Mouse (Mus musculus): ENCODE measurements around the gene Ms4a8a.
A peak's percentile ranks its signal among the peaks of the same experiment; 100 is the strongest.
"Not testable (repeated sequence)": the region's sequence is repeated elsewhere in the genome, so short reads cannot be mapped to it uniquely, and the experiment has no call there.

Ms4a8a gene

GRCm38 (mm10) chr19:11080934-11081333 lies at the start of gene Ms4a8a:
Gene Ms4a8a, minus strand, starts transcription at chr19:11081102.
- no peak for DNase-seq

GRCm38 (mm10) chr19:11129702-11130101 lies 48.8 kb upstream of the Ms4a8a start:
- no peak for DNase-seq

- DNase-seq, result peak; percentile 20
These were observed 40.1 kb upstream of the Ms4a8a start for GRCm38 (mm10) chr19:11121016-11121420.

- no peak for DNase-seq
These were observed 38.4 kb upstream of the Ms4a8a start for GRCm38 (mm10) chr19:11119338-11119737.

- DNase-seq, result no peak
These were observed 26.8 kb upstream of the Ms4a8a start for GRCm38 (mm10) chr19:11107746-11108145.

GRCm38 (mm10) chr19:11101880-11102279 lies 21.0 kb upstream of the Ms4a8a start:
- no peak for DNase-seq

GRCm38 (mm10) chr19:11098401-11098800 lies 17.5 kb upstream of the Ms4a8a start:
- DNase-seq, result no peak

GRCm38 (mm10) chr19:11092131-11092530 lies 11.2 kb upstream of the Ms4a8a start:
- DNase-seq, result not testable (repeated sequence)

- DNase-seq, result no peak
These were observed 10.5 kb downstream of the Ms4a8a start for GRCm38 (mm10) chr19:11070364-11070763.

GRCm38 (mm10) chr19:11065202-11065875 lies 15.6 kb downstream of the Ms4a8a start:
- no peak for DNase-seq

- no peak for DNase-seq
These were observed 20.0 kb downstream of the Ms4a8a start for GRCm38 (mm10) chr19:11060900-11061299.

GRCm38 (mm10) chr19:11059967-11060366 lies 20.9 kb downstream of the Ms4a8a start:
- no peak for DNase-seq

GRCm38 (mm10) chr19:11055700-11056099 lies 25.2 kb downstream of the Ms4a8a start:
- not testable (repeated sequence) for DNase-seq

GRCm38 (mm10) chr19:11053277-11053676 lies 27.6 kb downstream of the Ms4a8a start:
- no peak for DNase-seq

- DNase-seq, result no peak
These were observed 28.0 kb downstream of the Ms4a8a start for GRCm38 (mm10) chr19:11052877-11053276.

GRCm38 (mm10) chr19:11050286-11050685 lies 30.6 kb downstream of the Ms4a8a start:
- no peak for DNase-seq

GRCm38 (mm10) chr19:11049426-11049825 lies 31.5 kb downstream of the Ms4a8a start:
- DNase-seq, result no peak

- DNase-seq, result no peak
These were observed 32.4 kb downstream of the Ms4a8a start for GRCm38 (mm10) chr19:11048503-11048902.

- no peak for DNase-seq
These were observed 32.9 kb downstream of the Ms4a8a start for GRCm38 (mm10) chr19:11048009-11048408.

GRCm38 (mm10) chr19:11044996-11045711 lies 35.7 kb downstream of the Ms4a8a start:
- peak; percentile 72 for DNase-seq

- DNase-seq, result no peak
These were observed 36.3 kb downstream of the Ms4a8a start for GRCm38 (mm10) chr19:11044671-11044995.

GRCm38 (mm10) chr19:11037570-11037969 lies 43.3 kb downstream of the Ms4a8a start:
- DNase-seq, result no peak

GRCm38 (mm10) chr19:11022382-11022781 lies 58.5 kb downstream of the Ms4a8a start:
- DNase-seq, result no peak

GRCm38 (mm10) chr19:11017891-11018290 lies 63.0 kb downstream of the Ms4a8a start, which contains the start of gene Ms4a18:
Gene Ms4a18, minus strand, starts transcription at chr19:11018031.
- no peak for DNase-seq

Measured in kidney, postnatal 10 days (tissue).